Mouse (Mus musculus): ENCODE measurements around the gene Sptbn2.

DNA sequence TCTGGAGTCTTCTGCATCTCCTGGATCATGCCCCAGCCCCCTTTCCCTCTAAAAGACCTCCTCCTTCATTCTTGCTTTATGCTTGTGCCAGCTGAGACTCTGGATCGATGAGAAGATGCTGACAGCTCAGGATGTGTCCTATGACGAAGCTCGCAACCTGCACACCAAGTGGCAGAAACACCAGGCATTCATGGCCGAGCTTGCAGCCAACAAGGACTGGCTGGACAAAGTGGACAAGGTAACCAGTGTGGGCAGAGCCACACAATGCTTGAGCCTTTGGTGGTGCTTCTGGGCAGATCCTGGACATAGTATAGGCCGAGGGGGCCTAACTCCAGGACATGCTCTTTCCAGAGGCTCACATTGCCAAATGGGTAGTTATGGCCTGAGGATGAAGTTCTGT, 28.8 kb downstream of the Sptbn2 start:
- TF ChIP-seq CTCF (IDR thresholded peaks at IDR 0.05) (no peak), EP300 (IDR thresholded peaks at IDR 0.05) (no peak)
